Mouse (Mus musculus): Measurements from ENCODE around the gene Ifit1bl2. TPM values are rescaled to one million over a fixed set of nuclear protein-coding genes. Genes with fewer than 3 reads are reported as not detected.

The Ifit1bl2 gene
- total RNA-seq, 2 experiments from 2014 or later, result 0.26 to 0.43 TPM

Other genes starting within 250 kb of the Ifit1bl2 start
- gene Ch25h, start 165.6 kb downstream of the Ifit1bl2 start, total RNA-seq (2021), result under 1 TPM; 0.26 to 0.50 TPM
- gene Lipa, start 113.3 kb downstream of the Ifit1bl2 start, total RNA-seq (2021), result 100 to 1,000 TPM in 1 of 2 experiments, 10 to 100 TPM in 1; 87.3 to 203 TPM
- 1 to 10 TPM; 4.1 to 5.8 TPM for gene Ifit2, start 90.0 kb downstream of the Ifit1bl2 start, total RNA-seq (2021)
- gene Ifit3, start 57.2 kb downstream of the Ifit1bl2 start, total RNA-seq (2021), result 10 to 100 TPM; 10.9 to 13.1 TPM
- gene Ifit1bl1, start 38.8 kb downstream of the Ifit1bl2 start, total RNA-seq (2021), result under 1 TPM; 0.40 to 0.92 TPM
- 1 to 10 TPM; 3.5 to 3.7 TPM for gene Ifit3b, start 32.8 kb downstream of the Ifit1bl2 start, total RNA-seq (2021)
- 1 to 10 TPM; 4.6 to 6.2 TPM for gene Ifit1, start 128 bp upstream of the Ifit1bl2 start, total RNA-seq (2021)
- gene Slc16a12, start 106.5 kb upstream of the Ifit1bl2 start, total RNA-seq (2021), result under 1 TPM; 0.33 to 0.36 TPM
- gene Pank1, start 238.7 kb upstream of the Ifit1bl2 start, total RNA-seq (2021), result 10 to 100 TPM; 52.3 to 93.0 TPM